Mouse (Mus musculus): Measurements from ENCODE around the gene 2210016L21Rik.
A peak's percentile ranks its signal among the peaks of the same experiment; 100 is the strongest.

Gene 2210016L21Rik

GRCm38 (mm10) chr5:114979250-114980121 is 37.5 kb downstream of the 2210016L21Rik start:
- peak; percentile 76 for DNase-seq

GRCm38 (mm10) chr5:114980122-114980748 is 38.3 kb downstream of the 2210016L21Rik start:
- DNase-seq: peak; percentile 19

GRCm38 (mm10) chr5:114982001-114982400 is 40.0 kb downstream of the 2210016L21Rik start:
- DNase-seq: no peak

GRCm38 (mm10) chr5:114985074-114985473 is 43.1 kb downstream of the 2210016L21Rik start:
- DNase-seq: no peak

GRCm38 (mm10) chr5:114996447-114996846 is 54.5 kb downstream of the 2210016L21Rik start:
- DNase-seq: no peak

- DNase-seq: no peak
Observed at GRCm38 (mm10) chr5:114997327-114997726, 55.4 kb downstream of the 2210016L21Rik start.
